Mouse (Mus musculus) liver, postnatal 0 days (tissue): Measurements from ENCODE around the gene Slc25a24. TPM values are rescaled to one million over a fixed set of nuclear protein-coding genes. Genes with fewer than 3 reads are reported as not detected.
A peak's percentile ranks its signal among the peaks of the same experiment; 100 is the strongest.

Experiments
- ATAC-seq: fragments of 200-750 bp; cut with Nextera tagmentation; 2 replicates; pipeline ENCODE4 v1.8.0; 2017; ENCODE audit warnings: mild to moderate bottlenecking, moderate library complexity
- DNase-seq: peaks from one replicate; pipeline ENCODE4 v3.0.0-alpha.2; 2016
- H3K27ac ChIP-seq: fragments of 300-500 bp; sonication (generic); 2 replicates; pipeline ENCODE4 v1.5.1; 2014; ENCODE audit warnings: antibody characterized with exemption, moderate library complexity, mild to moderate bottlenecking, low read depth
- H3K27me3 ChIP-seq: fragments of 300-500 bp; sonication (generic); 2 replicates; pipeline ENCODE4 v1.6.1; 2014; ENCODE audit warnings: low read length, control low read depth, mixed read lengths; ENCODE audit not compliant: insufficient read depth
- H3K36me3 ChIP-seq: fragments of 300-500 bp; sonication (generic); replicated peaks from 2 replicates; pipeline ENCODE4 v1.6.1; 2014; ENCODE audit warnings: mild to moderate bottlenecking, control low read depth, low read length, moderate library complexity, mixed read lengths; ENCODE audit not compliant: insufficient read depth
- H3K4me1 ChIP-seq: fragments of 300-500 bp; sonication (generic); 2 replicates; pipeline ENCODE4 v1.6.1; 2014; ENCODE audit warnings: antibody characterized with exemption, mild to moderate bottlenecking, control low read depth; ENCODE audit not compliant: insufficient read depth
- H3K4me2 ChIP-seq: fragments of 300-500 bp; sonication (generic); 2 replicates; pipeline ENCODE4 v1.6.1; 2014; ENCODE audit warnings: low read depth, mild to moderate bottlenecking, low read length, moderate library complexity, mixed read lengths
- H3K4me3 ChIP-seq: fragments of 300-500 bp; sonication (generic); 2 replicates; pipeline ENCODE4 v1.5.1; 2014; ENCODE audit warnings: low read depth, low read length
- H3K9ac ChIP-seq: fragments of 300-500 bp; sonication (generic); replicated peaks from 2 replicates; pipeline ENCODE4 v1.6.1; 2014; ENCODE audit warnings: mild to moderate bottlenecking, moderate library complexity
- H3K9me3 ChIP-seq: fragments of 300-500 bp; sonication (generic); 2 replicates; pipeline ENCODE4 v1.6.1; 2016; ENCODE audit warnings: mild to moderate bottlenecking, control low read depth, low read length, mixed read lengths
- CTCF ChIP-seq: sonication (generic); IDR thresholded peaks from 2 replicates; pipeline ENCODE4 v1.5.1; 2016; ENCODE audit warnings: antibody characterized with exemption, low read depth
- EP300 ChIP-seq: IDR thresholded peaks from 2 replicates; pipeline ENCODE4 v1.6.1; 2016; ENCODE audit warnings: antibody characterized with exemption, low read depth, mild to moderate bottlenecking
- WGBS: fragments of 180-500 bp; shearing (Covaris S2); extraction: QIAGEN DNeasy Blood & Tissue Kit; methylation state at CpG from one replicate; pipeline ENCODE4 v1.1.7; 2014; ENCODE audit not compliant: insufficient replicate concordance; 5-methylcytosine and 5-hydroxymethylcytosine counted together
- polyA plus RNA-seq: library from polyadenylated mRNA; unstranded; fragments of >200 nt; fragmentation: Nextera tagmentation; extraction: Ambion mirVana; gene quantifications from 2 replicates; pipeline ENCODE4 v1.2.1, GENCODE M21; 2015

Gene Slc25a24
- polyA plus RNA-seq, 1 experiment from 2014 or later = 5.7 TPM

DNA sequence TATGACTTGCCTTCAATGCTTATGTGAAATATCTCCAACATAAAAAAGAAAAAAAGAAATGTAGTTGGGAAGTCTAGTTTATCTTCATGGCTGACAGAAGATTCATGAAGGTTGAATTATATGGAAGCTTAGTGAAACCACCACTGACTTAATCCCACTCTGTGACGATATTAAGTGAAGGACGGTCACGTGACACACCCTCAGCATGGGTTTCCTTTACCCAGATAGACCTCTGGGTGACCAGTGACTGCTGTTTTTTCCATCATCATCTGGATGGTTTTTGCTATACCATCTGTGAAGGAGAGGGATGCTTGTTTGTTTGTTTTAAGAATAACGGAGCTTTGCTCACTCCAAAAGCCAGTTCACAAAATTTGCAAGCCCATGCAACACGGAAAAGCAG is 3.4 kb upstream of the Slc25a24 start:
- H3K36me3 ChIP-seq = no peaks in the 10 kb centered on the region
- no peak overlapping the region for H3K4me2 ChIP-seq
- H3K27ac ChIP-seq = no peak overlapping the region
- peaks cover 2% of the 10 kb centered on the region; the same call in 1 of the 2 replicates for H3K9me3 ChIP-seq
- H3K4me3 ChIP-seq = no peak overlapping the region
- TF ChIP-seq CTCF (no peak), EP300 (no peak)
- no peak for DNase-seq
- WGBS = 80% methylated on average over 5 of the region's 5 CpGs
- 0 out of 2 replicates have a peak, but pooled peaks cover 2% of the 10 kb centered on the region for H3K27me3 ChIP-seq
- ATAC-seq = no peak
- H3K4me1 ChIP-seq = peaks cover 9% of the 10 kb centered on the region
- no peak overlapping the region for H3K9ac ChIP-seq

DNA sequence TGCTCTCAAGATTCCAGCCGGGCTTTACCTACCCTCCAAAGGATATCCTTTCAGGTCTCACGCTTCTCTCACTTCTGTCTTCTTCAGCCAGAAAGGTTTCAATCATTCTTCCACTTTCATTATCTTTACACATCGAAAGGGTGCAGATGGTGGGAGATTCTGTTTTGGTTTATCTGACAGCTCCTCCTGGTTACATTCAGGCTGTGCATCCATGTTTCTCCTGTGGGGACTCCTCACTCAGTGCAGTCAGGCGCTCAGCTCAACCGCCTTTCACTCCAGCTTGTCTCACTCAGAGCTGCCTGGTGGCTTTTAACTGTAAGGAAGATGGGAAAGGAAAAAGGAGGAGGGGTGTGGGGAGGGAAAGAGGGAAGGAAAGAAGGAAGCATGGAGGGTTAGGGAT is 3.0 kb upstream of the Slc25a24 start:
- no peak for TF ChIP-seq CTCF
- TF ChIP-seq EP300 = no peak
- WGBS = 79% methylated on average over 5 of the region's 5 CpGs
- DNase-seq = no peak

DNA sequence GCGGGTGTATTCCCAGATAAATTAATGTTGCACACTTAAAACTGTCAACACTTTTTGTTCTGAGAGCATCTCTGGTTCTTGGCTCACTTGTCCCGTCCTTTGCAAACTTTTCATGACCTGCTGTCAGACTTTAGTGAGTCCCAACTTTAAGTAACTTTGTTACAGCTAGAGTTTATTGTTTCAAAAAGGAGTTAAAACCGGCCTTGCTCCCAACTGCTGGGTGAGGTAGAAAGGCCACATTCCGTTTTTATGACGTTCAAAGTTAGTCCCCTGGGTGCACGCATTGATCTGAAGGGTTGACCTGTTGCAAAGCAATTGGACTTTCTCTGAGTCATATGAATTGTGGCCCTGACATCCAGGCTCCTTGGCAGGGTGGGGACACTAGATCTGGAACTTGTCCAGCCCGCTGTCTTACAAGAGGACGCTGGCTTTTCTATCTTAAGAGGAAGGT is 607 bp downstream of the Slc25a24 start:
- H3K27ac ChIP-seq = peak overlapping the region; percentile 58
- no peaks in the 10 kb centered on the region for H3K9me3 ChIP-seq
- TF ChIP-seq CTCF (no peak), EP300 (no peak)
- peak overlapping the region; percentile 64 for H3K4me3 ChIP-seq
- peak; percentile 42 for ATAC-seq
- peak; percentile 28 for DNase-seq
- no peaks in the 10 kb centered on the region for H3K36me3 ChIP-seq
- peaks cover 12% of the 10 kb centered on the region for H3K4me1 ChIP-seq
- 0 out of 2 replicates have a peak, but pooled peaks cover 2% of the 10 kb centered on the region for H3K27me3 ChIP-seq
- peak overlapping the region; percentile 75 for H3K9ac ChIP-seq
- WGBS = 12% methylated on average over 8 of the region's 8 CpGs
- peak overlapping the region; percentile 79 for H3K4me2 ChIP-seq

More for the DNA sequence above, 3.0 kb upstream of the Slc25a24 start:
- Histone ChIP-seq H3K4me2 (no peak overlapping the region), H3K4me1 (peaks cover 9% of the 10 kb centered on the region), H3K27ac (no peak overlapping the region), H3K9ac (no peak overlapping the region), H3K36me3 (no peaks in the 10 kb centered on the region), H3K27me3 (0 out of 2 replicates have a peak, but pooled peaks cover 2% of the 10 kb centered on the region), H3K9me3 (no peaks in the 10 kb centered on the region), H3K4me3 (no peak overlapping the region)
- no peak for ATAC-seq

DNA sequence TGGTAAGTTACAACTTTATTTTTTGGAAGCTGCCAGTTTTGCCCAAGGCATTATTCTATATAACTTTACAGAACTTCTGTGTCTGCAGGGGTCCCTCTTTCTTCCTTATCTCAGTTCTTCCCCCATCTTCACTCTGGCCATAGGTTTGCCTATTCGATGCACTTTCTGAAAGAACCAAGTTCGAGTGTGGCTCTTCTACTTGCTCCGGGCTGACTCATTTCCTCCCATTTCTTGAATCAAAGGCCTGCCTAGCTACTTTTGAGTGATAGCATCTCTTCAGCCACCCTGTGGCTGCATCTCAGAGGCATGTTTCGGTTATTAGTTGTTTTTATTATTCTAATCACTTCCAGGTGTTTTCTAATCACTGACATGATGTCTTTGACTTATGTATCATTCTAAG is 1.1 kb downstream of the Slc25a24 start:
- ATAC-seq (no peak), DNase-seq (no peak)
- peak overlapping the region; percentile 64 for H3K4me3 ChIP-seq
- no peak overlapping the region for H3K9ac ChIP-seq
- H3K27me3 ChIP-seq = 0 out of 2 replicates have a peak, but pooled peaks cover 2% of the 10 kb centered on the region
- H3K36me3 ChIP-seq = no peaks in the 10 kb centered on the region
- no peaks in the 10 kb centered on the region for H3K9me3 ChIP-seq
- TF ChIP-seq EP300 = no peak
- TF ChIP-seq CTCF = no peak
- H3K27ac ChIP-seq = peak overlapping the region; percentile 58; the same call in 1 of the 2 replicates
- H3K4me2 ChIP-seq = peak overlapping the region; percentile 79
- peaks cover 12% of the 10 kb centered on the region for H3K4me1 ChIP-seq
- 32% methylated on average over 4 of the region's 4 CpGs for WGBS

DNA sequence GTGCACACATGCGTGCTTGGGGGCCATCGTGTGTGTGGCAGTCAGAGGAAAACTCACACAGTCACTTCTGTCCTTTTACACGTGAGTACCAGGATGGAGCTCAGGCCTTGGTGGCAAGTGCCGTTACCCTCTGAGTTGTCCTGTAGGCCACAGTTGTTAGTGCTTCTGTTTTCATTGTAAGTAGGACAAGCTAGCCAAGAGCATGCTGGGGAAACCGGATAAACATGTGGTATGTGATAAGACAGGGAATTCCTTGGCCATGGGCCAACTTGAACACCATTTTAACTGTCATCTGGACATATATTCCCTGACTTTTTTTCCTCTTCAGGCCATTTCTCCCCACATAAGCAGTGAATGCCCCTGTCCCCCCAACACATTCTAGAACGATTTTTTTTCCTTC is 2.6 kb downstream of the Slc25a24 start:
- DNase-seq = peak; percentile 33
- no peak overlapping the region for H3K27ac ChIP-seq
- 59% methylated on average over 6 of the region's 6 CpGs for WGBS
- no peaks in the 10 kb centered on the region for H3K36me3 ChIP-seq
- no peak overlapping the region for H3K9ac ChIP-seq
- H3K4me1 ChIP-seq = peaks cover 12% of the 10 kb centered on the region
- ATAC-seq = peak; percentile 59
- no peak overlapping the region for H3K4me3 ChIP-seq
- H3K9me3 ChIP-seq = no peaks in the 10 kb centered on the region
- 0 out of 2 replicates have a peak, but pooled peaks cover 2% of the 10 kb centered on the region for H3K27me3 ChIP-seq
- TF ChIP-seq CTCF (no peak), EP300 (peak; percentile 79)
- 0 out of 2 replicates have a peak overlapping the region, but pooled peaks have one; percentile 19 for H3K4me2 ChIP-seq

DNA sequence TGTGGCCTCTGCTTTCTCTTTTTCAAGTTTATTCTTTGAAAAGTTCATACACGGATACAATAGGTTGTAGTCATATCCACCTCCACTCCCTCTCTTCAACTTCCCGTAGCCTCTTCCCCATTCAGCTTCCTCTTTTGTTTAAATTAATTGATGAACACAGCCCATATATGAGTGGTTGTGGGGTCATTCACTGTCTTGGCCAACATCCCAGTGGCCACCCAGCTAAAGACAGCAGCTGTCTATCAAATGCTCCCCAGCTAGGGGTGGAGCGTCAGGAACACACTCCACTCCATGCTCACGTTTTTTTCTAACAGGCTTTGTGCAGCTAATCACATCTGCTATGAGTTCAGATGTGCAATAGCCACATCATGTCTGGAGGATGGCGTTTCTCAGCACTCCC is 6.8 kb downstream of the Slc25a24 start:
- peak; percentile 13; the same call in 1 of the 2 replicates for ATAC-seq
- 41% methylated on average over 5 of the region's 5 CpGs for WGBS
- H3K27me3 ChIP-seq = no peaks in the 10 kb centered on the region
- H3K36me3 ChIP-seq = no peaks in the 10 kb centered on the region
- H3K4me1 ChIP-seq = peaks cover 3% of the 10 kb centered on the region; the same call in 1 of the 2 replicates
- DNase-seq = no peak
- H3K27ac ChIP-seq = 0 out of 2 replicates have a peak overlapping the region, but pooled peaks have one; percentile 22
- no peak overlapping the region for H3K9ac ChIP-seq
- TF ChIP-seq CTCF (no peak), EP300 (no peak)
- no peaks in the 10 kb centered on the region for H3K9me3 ChIP-seq
- no peak overlapping the region for H3K4me2 ChIP-seq
- no peak overlapping the region for H3K4me3 ChIP-seq
